Mouse (Mus musculus): ENCODE results near the gene Arhgap9.

DNA sequence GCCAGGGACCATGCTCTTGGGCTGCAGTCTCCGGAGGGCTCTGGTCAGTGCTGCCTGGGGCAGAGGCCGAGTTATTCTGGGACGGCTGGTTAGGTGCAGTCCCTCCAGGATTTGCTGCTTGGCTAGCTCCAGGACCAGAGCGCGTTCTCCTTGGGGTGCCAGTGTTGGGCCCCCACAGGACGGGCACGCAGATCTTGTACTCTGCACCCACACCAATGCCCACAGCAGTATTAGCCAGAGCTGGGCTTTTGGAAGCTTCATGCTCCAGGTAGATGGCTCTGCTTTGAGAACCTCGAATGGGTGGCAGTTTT, 29.5 kb downstream of the Arhgap9 start:
- TF ChIP-seq CTCF (IDR thresholded peaks at IDR 0.05; ENCODE audit: low read depth, low read length) = no peak
- TF ChIP-seq POLR2A (IDR thresholded peaks at IDR 0.05; ENCODE audit: borderline replicate concordance, low read depth, low read length) = no peak

All from bone marrow macrophage, adult 2 months (primary cell).